Mouse (Mus musculus) heart, adult 2 months (tissue): Measurements from ENCODE around the gene Gm42906.

Experiments used
- CTCF ChIP-seq: fragments of 200-600 bp; IDR thresholded peaks from 2 replicates; pipeline ENCODE4 v1.8.1; 2022; ENCODE audit warnings: antibody characterized with exemption, mild to moderate bottlenecking, moderate library complexity
- EP300 ChIP-seq: fragments of 200-500 bp; IDR thresholded peaks from 2 replicates; pipeline ENCODE4 v1.6.1; 2011; ENCODE audit warnings: low read depth, low read length, control low read depth; ENCODE audit not compliant: insufficient read depth

DNA sequence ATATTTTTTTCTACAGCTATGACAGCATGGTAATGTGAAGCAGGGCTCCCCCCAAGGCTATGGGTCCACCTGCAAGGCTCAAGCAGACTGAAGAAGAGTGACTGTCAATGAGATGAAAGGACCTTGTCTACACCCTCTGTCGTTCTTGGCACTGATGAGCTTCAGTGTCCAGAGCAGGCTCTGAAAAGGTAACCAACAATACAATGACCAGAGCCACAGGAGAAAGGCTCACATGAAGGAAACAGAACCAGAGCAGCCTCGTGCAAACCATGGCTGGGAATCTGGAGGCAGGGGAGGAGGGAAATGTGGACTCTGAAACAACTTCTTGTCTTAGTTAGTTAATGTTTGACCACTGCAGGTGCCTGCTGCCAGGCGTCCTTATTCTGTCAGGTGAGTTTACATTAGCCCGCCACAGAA lies 252.1 kb downstream of the Gm42906 start:
- TF ChIP-seq CTCF (no peak), EP300 (no peak)
